Mouse (Mus musculus) neural tube, embryonic 13.5 days (tissue): Measurements from ENCODE around the gene Sertad2. TPM values are rescaled to one million over a fixed set of nuclear protein-coding genes. Genes with fewer than 3 reads are reported as not detected.

Source experiments
- ATAC-seq: fragments of 200-750 bp; cut with Nextera tagmentation; 2 replicates; pipeline ENCODE4 v1.8.0; 2017; ENCODE audit warnings: low read depth, mild to moderate bottlenecking, moderate TSS enrichment, moderate library complexity
- H3K27ac ChIP-seq: fragments of 300-500 bp; sonication (generic); replicated peaks from 2 replicates; pipeline ENCODE4 v1.5.1; 2015; ENCODE audit warnings: moderate library complexity, mild to moderate bottlenecking, inconsistent platforms
- H3K27me3 ChIP-seq: fragments of 300-500 bp; sonication (generic); 2 replicates; pipeline ENCODE4 v1.6.1; 2015; ENCODE audit warnings: mild to moderate bottlenecking, inconsistent platforms
- H3K36me3 ChIP-seq: fragments of 300-500 bp; sonication (generic); 2 replicates; pipeline ENCODE4 v1.6.1; 2015; ENCODE audit warnings: mild to moderate bottlenecking, inconsistent platforms
- H3K4me1 ChIP-seq: fragments of 300-500 bp; sonication (generic); replicated peaks from 2 replicates; pipeline ENCODE4 v1.6.1; 2015; ENCODE audit warnings: inconsistent platforms
- H3K4me2 ChIP-seq: fragments of 300-500 bp; sonication (generic); 2 replicates; pipeline ENCODE4 v1.6.1; 2015; ENCODE audit warnings: inconsistent platforms, mild to moderate bottlenecking, moderate library complexity
- H3K4me3 ChIP-seq: fragments of 300-500 bp; sonication (generic); 2 replicates; pipeline ENCODE4 v1.5.1; 2015; ENCODE audit warnings: mild to moderate bottlenecking, inconsistent platforms
- H3K9ac ChIP-seq: fragments of 300-500 bp; sonication (generic); 2 replicates; pipeline ENCODE4 v1.6.1; 2015; ENCODE audit warnings: moderate library complexity, mild to moderate bottlenecking, inconsistent platforms
- H3K9me3 ChIP-seq: fragments of 300-500 bp; sonication (generic); 2 replicates; pipeline ENCODE4 v1.6.1; 2016; ENCODE audit warnings: inconsistent platforms
- WGBS: fragments of 180-500 bp; shearing (Covaris S2); methylation state at CpG from one replicate; pipeline ENCODE4 v1.1.7; 2015; 5-methylcytosine and 5-hydroxymethylcytosine counted together
- polyA plus RNA-seq: library from polyadenylated mRNA; unstranded; fragments of >200 nt; fragmentation: Nextera tagmentation; extraction: Ambion mirVana; gene quantifications from 2 replicates; pipeline ENCODE4 v1.2.1, GENCODE M21; 2015

The Sertad2 gene
- polyA plus RNA-seq, result 28.3 and 29.8 TPM in 2 replicates

DNA sequence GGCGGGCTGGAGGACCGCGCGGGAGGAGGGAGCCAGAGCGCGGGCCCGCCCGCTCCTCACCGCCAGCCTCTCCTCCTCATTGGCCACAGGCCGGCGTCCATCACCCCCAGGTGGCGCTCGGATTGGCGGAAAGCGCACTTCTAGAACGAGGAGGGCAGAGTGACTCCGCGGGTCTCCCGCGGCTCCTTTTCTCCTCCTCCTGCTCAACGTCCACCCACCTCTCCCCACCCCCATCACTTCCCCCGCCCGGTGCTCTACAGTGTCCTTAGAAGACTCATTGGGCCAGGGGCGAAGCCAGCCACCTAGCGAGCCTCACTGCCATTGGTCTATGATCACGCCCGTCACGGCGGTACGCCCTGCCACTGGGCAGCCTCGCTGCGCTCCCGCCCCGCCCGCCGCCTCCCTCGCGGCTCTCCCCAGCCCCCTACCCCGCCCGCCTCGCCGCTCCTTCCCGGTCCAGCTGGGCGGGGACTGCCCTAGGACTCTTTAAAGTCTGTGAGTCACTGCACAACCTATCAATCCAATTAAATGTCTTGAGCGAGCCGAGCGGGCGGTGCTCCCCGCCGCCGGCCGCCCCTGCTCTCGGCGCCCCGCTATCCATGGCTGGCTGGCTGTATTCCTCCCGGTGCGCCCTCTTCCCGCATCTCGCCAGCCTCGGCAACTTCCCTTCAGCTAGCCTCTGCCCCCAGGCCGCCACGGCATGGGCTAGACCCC lies at the start of gene Sertad2:
Gene Sertad2 (plus strand): TSS at position 515 of the 714 bp plus-strand sequence.
- Histone ChIP-seq H3K27ac (peak within 1 kb of the TSS; percentile 97), H3K36me3 (no peaks in the 10 kb centered on the region), H3K4me3 (peak within 1 kb of the TSS; percentile 84), H3K4me1 (peaks cover 27% of the 10 kb centered on the region), H3K9ac (peak within 1 kb of the TSS; percentile 91), H3K4me2 (peak within 1 kb of the TSS; percentile 80), H3K9me3 (no peaks in the 10 kb centered on the region), H3K27me3 (no peaks in the 10 kb centered on the region; the same call in 1 of the 2 replicates)
- WGBS, result under 1% methylated on average over 54 of the region's 62 CpGs
- peak; percentile 99 for ATAC-seq

GRCm38 (mm10) chr11:20493922-20494626 lies 49.0 kb upstream of the Sertad2 start:
- Histone ChIP-seq H3K4me1 (no peaks in the 10 kb centered on the region), H3K4me3 (no peak overlapping the region), H3K27ac (no peak overlapping the region), H3K9ac (no peak overlapping the region), H3K4me2 (no peak overlapping the region), H3K9me3 (no peaks in the 10 kb centered on the region), H3K36me3 (no peaks in the 10 kb centered on the region), H3K27me3 (no peaks in the 10 kb centered on the region)
- no peak for ATAC-seq
- WGBS, result 79% methylated on average over 6 of the region's 6 CpGs

DNA sequence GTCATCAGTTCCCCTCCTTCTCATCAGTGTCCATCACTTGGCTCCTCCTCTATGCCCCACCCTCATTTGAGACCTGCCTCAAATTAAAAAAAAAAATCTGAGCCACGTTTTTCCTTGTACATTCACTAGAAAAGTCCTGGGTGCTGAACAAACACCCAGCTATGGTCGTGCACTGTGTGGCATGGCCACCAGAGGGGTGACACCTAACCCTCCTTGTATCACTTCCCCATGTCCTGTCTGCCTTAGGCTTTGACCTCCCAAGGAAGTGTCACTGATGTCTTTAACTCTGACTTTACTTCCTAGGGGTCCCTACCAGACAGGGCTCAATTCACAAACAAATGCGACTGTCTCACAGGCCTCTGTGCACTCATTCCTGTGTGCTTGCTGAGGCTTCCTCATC lies 42.5 kb upstream of the Sertad2 start:
- H3K4me2 ChIP-seq, result no peak overlapping the region
- H3K9ac ChIP-seq, result no peak overlapping the region
- H3K36me3 ChIP-seq, result no peaks in the 10 kb centered on the region
- H3K9me3 ChIP-seq, result no peaks in the 10 kb centered on the region
- WGBS, result 50% methylated on average over 3 of the region's 3 CpGs
- H3K4me1 ChIP-seq, result no peaks in the 10 kb centered on the region
- no peaks in the 10 kb centered on the region for H3K27me3 ChIP-seq
- no peak overlapping the region for H3K27ac ChIP-seq
- no peak overlapping the region for H3K4me3 ChIP-seq
- ATAC-seq, result no peak

DNA sequence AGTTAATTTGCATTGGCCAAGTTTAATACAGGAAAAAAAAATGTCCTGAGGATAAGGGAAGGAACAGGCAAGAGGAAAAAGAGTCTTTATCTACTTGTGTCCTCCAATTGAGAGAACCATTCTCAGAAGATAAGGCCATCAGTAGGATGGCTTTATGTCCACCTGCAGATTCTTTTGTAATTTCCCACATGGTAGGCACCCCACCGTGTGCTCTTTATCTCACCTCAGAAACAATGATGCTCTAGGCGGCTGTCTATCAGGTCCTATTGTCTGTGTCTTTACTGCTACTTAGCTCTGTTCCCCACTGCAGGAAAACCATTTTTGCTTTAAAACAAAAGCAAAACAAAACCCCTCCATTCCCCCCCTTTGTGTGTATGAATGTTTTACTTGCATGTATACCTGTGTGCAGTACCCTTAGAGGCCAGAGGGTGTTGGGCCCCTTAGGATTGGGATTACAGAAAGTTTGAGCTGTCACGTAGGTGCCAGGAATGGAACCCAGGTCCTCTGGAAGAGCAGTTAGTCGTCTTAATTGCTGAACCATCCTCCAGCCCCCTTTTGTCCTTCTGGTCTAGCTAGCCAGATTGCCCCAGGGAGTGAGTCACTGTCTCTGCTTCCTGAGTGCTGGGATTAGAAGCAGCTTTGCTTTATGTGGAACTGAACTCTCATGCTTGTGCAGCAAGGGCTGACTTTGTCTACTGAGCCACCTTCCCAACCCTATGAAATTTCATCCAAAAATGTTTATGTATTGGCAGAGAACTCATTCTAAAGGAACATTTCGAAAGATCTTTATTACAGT lies 41.7 kb upstream of the Sertad2 start:
- Histone ChIP-seq H3K4me1 (no peaks in the 10 kb centered on the region), H3K9me3 (no peaks in the 10 kb centered on the region), H3K4me3 (no peak overlapping the region), H3K27me3 (no peaks in the 10 kb centered on the region), H3K27ac (no peak overlapping the region), H3K36me3 (no peaks in the 10 kb centered on the region), H3K4me2 (no peak overlapping the region), H3K9ac (no peak overlapping the region)
- no peak for ATAC-seq
- 57% methylated on average over 5 of the region's 5 CpGs for WGBS

DNA sequence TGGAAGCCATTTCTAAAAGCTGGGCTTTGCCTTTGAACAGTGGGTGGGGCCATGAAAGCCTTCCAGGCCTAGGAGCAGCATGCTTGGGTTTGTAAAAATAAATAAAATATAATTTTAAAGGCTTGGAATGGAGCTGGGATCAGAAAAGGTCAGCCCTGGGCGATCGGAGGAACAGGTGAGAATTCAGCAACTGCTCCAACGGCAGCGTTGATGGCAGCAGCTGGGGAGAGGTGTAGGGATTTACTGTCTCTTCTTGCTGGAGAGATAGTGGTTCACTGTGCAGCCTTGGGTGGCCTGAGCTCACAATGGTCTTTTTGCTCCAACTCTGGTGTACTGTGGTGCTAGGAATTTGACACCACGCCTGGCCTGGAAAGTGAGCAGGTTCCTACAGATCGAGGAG lies 29.5 kb upstream of the Sertad2 start:
- no peak overlapping the region for H3K4me3 ChIP-seq
- H3K9ac ChIP-seq, result no peak overlapping the region
- 95% methylated on average over 6 of the region's 6 CpGs for WGBS
- H3K27me3 ChIP-seq, result no peaks in the 10 kb centered on the region
- H3K9me3 ChIP-seq, result no peaks in the 10 kb centered on the region
- H3K4me2 ChIP-seq, result no peak overlapping the region
- H3K27ac ChIP-seq, result no peak overlapping the region
- H3K4me1 ChIP-seq, result no peaks in the 10 kb centered on the region
- ATAC-seq, result no peak
- H3K36me3 ChIP-seq, result no peaks in the 10 kb centered on the region

DNA sequence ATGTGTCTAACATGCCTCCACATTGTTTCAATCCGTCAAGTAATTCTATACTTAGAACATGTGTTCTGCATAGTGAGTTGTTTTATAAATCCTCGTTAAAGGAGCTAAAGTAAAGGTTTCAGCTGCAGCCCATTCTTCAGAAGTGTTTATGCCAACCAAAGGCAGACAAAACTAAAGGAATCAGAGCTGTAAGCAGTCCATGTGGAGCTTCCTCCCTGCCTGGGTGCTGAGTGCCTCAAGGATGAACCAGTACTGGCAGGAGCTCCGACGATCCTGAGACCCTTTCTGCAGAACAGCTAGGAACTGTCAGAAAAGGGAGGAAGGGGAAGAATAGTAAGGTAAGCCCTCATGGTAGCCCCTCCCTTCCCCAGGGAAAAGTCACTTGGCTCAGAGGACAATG lies 28.3 kb upstream of the Sertad2 start:
- H3K4me2 ChIP-seq, result no peak overlapping the region
- no peaks in the 10 kb centered on the region for H3K36me3 ChIP-seq
- no peak for ATAC-seq
- 79% methylated on average over 4 of the region's 4 CpGs for WGBS
- no peaks in the 10 kb centered on the region for H3K4me1 ChIP-seq
- no peak overlapping the region for H3K9ac ChIP-seq
- no peak overlapping the region for H3K27ac ChIP-seq
- H3K4me3 ChIP-seq, result no peak overlapping the region
- no peaks in the 10 kb centered on the region for H3K27me3 ChIP-seq
- H3K9me3 ChIP-seq, result no peaks in the 10 kb centered on the region

GRCm38 (mm10) chr11:20521321-20521720 lies 21.7 kb upstream of the Sertad2 start:
- WGBS, result 86% methylated on average over 2 of the region's 2 CpGs
- no peak for ATAC-seq
- H3K4me1 ChIP-seq, result no peaks in the 10 kb centered on the region
- H3K27ac ChIP-seq, result no peak overlapping the region
- H3K4me3 ChIP-seq, result no peak overlapping the region
- no peaks in the 10 kb centered on the region for H3K9me3 ChIP-seq
- H3K36me3 ChIP-seq, result no peaks in the 10 kb centered on the region
- no peak overlapping the region for H3K9ac ChIP-seq
- H3K27me3 ChIP-seq, result no peaks in the 10 kb centered on the region
- H3K4me2 ChIP-seq, result no peak overlapping the region

GRCm38 (mm10) chr11:20522750-20523149 lies 20.3 kb upstream of the Sertad2 start:
- Histone ChIP-seq H3K4me2 (no peak overlapping the region), H3K9me3 (no peaks in the 10 kb centered on the region), H3K4me1 (no peaks in the 10 kb centered on the region), H3K9ac (no peak overlapping the region), H3K27me3 (no peaks in the 10 kb centered on the region), H3K36me3 (no peaks in the 10 kb centered on the region), H3K4me3 (no peak overlapping the region), H3K27ac (no peak overlapping the region)
- ATAC-seq, result no peak
- WGBS, result 66% methylated on average over 4 of the region's 4 CpGs

DNA sequence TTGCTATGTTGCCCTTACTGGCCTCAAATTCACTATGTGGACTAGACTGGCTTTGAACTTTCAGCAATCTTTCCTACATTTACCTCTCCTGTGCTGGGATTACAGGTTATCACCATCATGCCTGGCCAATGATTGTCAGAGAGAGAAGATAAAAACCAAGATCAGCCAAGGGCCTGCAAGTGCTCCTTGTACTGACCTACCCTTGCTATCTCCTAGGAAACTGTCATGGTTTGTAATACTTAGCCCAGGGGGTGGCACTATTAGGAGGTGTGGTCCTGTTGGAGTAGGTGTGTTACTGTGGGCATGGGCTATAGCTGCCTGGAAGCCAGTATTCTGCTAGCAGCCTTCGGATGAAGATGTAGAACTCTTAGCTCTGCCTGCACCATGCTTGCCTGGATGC lies 18.6 kb upstream of the Sertad2 start:
- Histone ChIP-seq H3K27ac (no peak overlapping the region), H3K4me1 (no peaks in the 10 kb centered on the region), H3K4me2 (no peak overlapping the region), H3K4me3 (no peak overlapping the region), H3K27me3 (no peaks in the 10 kb centered on the region), H3K9me3 (no peaks in the 10 kb centered on the region), H3K9ac (no peak overlapping the region), H3K36me3 (no peaks in the 10 kb centered on the region)
- no peak for ATAC-seq
- WGBS, result 90% methylated on average over 1 of the region's 1 CpGs

GRCm38 (mm10) chr11:20525909-20526308 lies 17.1 kb upstream of the Sertad2 start:
- H3K4me1 ChIP-seq, result peaks cover 3% of the 10 kb centered on the region; the same call in 1 of the 2 replicates
- no peaks in the 10 kb centered on the region for H3K36me3 ChIP-seq
- H3K4me2 ChIP-seq, result no peak overlapping the region
- no peaks in the 10 kb centered on the region for H3K9me3 ChIP-seq
- no peak for ATAC-seq
- no peak overlapping the region for H3K27ac ChIP-seq
- WGBS, result 82% methylated on average over 8 of the region's 8 CpGs
- H3K9ac ChIP-seq, result no peak overlapping the region
- no peak overlapping the region for H3K4me3 ChIP-seq
- no peaks in the 10 kb centered on the region for H3K27me3 ChIP-seq

- Histone ChIP-seq H3K4me1 (peaks cover 13% of the 10 kb centered on the region), H3K9ac (no peak overlapping the region), H3K27me3 (no peaks in the 10 kb centered on the region), H3K9me3 (no peaks in the 10 kb centered on the region), H3K4me2 (no peak overlapping the region), H3K4me3 (no peak overlapping the region), H3K27ac (no peak overlapping the region), H3K36me3 (no peaks in the 10 kb centered on the region)
- no peak for ATAC-seq
- WGBS, result 90% methylated on average over 3 of the region's 3 CpGs
Measured at GRCm38 (mm10) chr11:20527901-20528300, 15.2 kb upstream of the Sertad2 start.

DNA sequence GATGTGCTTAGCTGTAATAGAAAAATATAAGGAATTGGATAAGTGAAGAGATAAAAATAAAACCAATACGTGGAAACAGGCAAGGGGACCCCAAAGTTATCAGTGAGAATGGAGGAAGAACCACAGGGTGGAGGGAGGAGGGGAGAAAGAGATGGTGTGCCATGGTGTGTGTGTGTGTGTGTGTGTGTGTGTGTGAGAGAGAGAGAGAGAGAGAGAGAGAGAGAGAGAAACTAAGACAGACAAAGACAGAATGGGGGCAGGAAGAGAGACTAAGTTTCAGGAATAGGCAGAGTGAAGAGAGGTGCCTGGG lies 11.4 kb upstream of the Sertad2 start:
- H3K36me3 ChIP-seq, result no peaks in the 10 kb centered on the region
- H3K27me3 ChIP-seq, result no peaks in the 10 kb centered on the region
- peak overlapping the region; percentile 80 for H3K4me2 ChIP-seq
- H3K4me1 ChIP-seq, result peaks cover 13% of the 10 kb centered on the region
- H3K27ac ChIP-seq, result no peak overlapping the region; the same call in 1 of the 2 replicates
- WGBS, result 25% methylated on average over 1 of the region's 1 CpGs
- H3K4me3 ChIP-seq, result peak overlapping the region; percentile 54
- peak; percentile 73; the same call in 1 of the 2 replicates for ATAC-seq
- peak overlapping the region; percentile 77 for H3K9ac ChIP-seq
- H3K9me3 ChIP-seq, result no peaks in the 10 kb centered on the region
